Mouse (Mus musculus) lung, postnatal 0 days (tissue): Measurements from ENCODE around the gene Baiap2. TPM values are rescaled to one million over a fixed set of nuclear protein-coding genes. Genes with fewer than 3 reads are reported as not detected.

Experiments
- ATAC-seq: fragments of 200-750 bp; cut with Nextera tagmentation; 2 replicates; pipeline ENCODE4 v1.8.0; 2017; ENCODE audit warnings: moderate library complexity
- DNase-seq: peaks from one replicate; pipeline ENCODE4 v3.0.0-alpha.2; 2016; ENCODE audit warnings: low spot score
- H3K27ac ChIP-seq: fragments of 300-500 bp; sonication (generic); 2 replicates; pipeline ENCODE4 v1.5.1; 2014; ENCODE audit warnings: antibody characterized with exemption, mild to moderate bottlenecking, low read length, mixed read lengths
- H3K27me3 ChIP-seq: fragments of 300-500 bp; sonication (generic); replicated peaks from 2 replicates; pipeline ENCODE4 v1.6.1; 2014; ENCODE audit warnings: low read length, mixed read lengths; ENCODE audit not compliant: insufficient read depth
- H3K36me3 ChIP-seq: fragments of 300-500 bp; sonication (generic); 2 replicates; pipeline ENCODE4 v1.6.1; 2014; ENCODE audit warnings: low read length, mixed read lengths; ENCODE audit not compliant: insufficient read depth
- H3K4me1 ChIP-seq: fragments of 300-500 bp; sonication (generic); 2 replicates; pipeline ENCODE4 v1.6.1; 2014; ENCODE audit warnings: antibody characterized with exemption, low read depth, low read length, mixed read lengths; ENCODE audit not compliant: insufficient read depth
- H3K4me2 ChIP-seq: fragments of 300-500 bp; sonication (generic); replicated peaks from 2 replicates; pipeline ENCODE4 v1.6.1; 2014; ENCODE audit warnings: low read depth, mild to moderate bottlenecking, low read length, moderate library complexity, mixed read lengths
- H3K4me3 ChIP-seq: fragments of 300-500 bp; sonication (generic); 2 replicates; pipeline ENCODE4 v1.5.1; 2014; ENCODE audit warnings: low read depth, low read length
- H3K9ac ChIP-seq: fragments of 300-500 bp; sonication (generic); replicated peaks from 2 replicates; pipeline ENCODE4 v1.6.1; 2014; ENCODE audit warnings: low read depth, mild to moderate bottlenecking
- H3K9me3 ChIP-seq: fragments of 300-500 bp; sonication (generic); 2 replicates; pipeline ENCODE4 v1.6.1; 2016; ENCODE audit warnings: low read length, mixed read lengths
- CTCF ChIP-seq: IDR thresholded peaks from 2 replicates; pipeline ENCODE4 v1.5.1; 2016; ENCODE audit warnings: antibody characterized with exemption, mild to moderate bottlenecking
- EP300 ChIP-seq: IDR thresholded peaks from 2 replicates; pipeline ENCODE4 v1.6.1; 2016; ENCODE audit warnings: antibody characterized with exemption, mild to moderate bottlenecking, control low read depth
- WGBS: fragments of 180-500 bp; shearing (Covaris S2); extraction: QIAGEN DNeasy Blood & Tissue Kit; methylation state at CpG from one replicate; pipeline ENCODE4 v1.1.7; 2014; 5-methylcytosine and 5-hydroxymethylcytosine counted together
- polyA plus RNA-seq: library from polyadenylated mRNA; unstranded; fragments of >200 nt; fragmentation: Nextera tagmentation; extraction: Ambion mirVana; gene quantifications from 2 replicates; pipeline ENCODE4 v1.2.1, GENCODE M21; 2015

Baiap2 gene
- polyA plus RNA-seq, 1 experiment from 2014 or later, result 52.6 TPM

DNA sequence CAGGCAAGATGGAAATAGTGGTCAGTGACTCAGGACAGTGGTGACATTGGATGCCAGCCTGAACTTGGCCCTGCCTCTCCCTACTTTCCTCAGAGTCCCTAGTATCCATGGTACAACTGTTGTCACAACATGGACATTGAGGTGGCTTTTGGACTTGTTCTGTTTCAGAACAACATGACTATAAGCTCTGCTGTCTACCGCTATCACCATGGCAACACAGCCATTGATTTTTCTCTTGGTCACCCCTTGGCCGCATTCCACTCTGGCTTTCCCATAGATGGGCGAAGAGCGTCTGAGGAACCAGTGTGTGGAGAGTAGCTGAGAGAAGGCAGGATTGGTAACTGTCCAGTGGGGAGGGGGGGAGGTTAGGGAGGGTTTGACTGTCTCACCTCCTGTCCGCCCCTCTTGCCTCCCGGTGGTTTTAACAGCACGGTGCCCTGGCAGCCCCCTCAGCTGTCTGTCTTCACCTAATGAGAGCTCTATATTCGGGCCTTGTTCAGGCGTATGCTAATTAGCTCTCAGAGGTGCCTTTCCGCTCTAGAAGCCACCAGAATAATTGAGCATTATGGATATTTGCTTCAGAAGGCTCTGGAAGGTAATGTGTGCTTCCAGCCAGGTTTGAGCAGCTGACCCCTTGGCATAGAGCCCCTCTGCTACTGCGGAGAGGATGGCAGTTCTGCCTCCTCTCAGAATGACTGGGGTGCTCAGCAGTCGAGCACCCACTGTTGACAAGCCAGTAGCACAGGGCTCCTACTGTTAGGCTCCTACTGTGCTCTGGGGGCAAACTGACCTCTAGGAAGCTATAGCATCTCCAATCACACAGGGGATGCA lies 27.7 kb downstream of the Baiap2 start:
- H3K9ac ChIP-seq, result no peak overlapping the region
- no peak overlapping the region for H3K4me2 ChIP-seq
- no peak for DNase-seq
- no peaks in the 10 kb centered on the region for H3K9me3 ChIP-seq
- ATAC-seq, result no peak
- no peak overlapping the region for H3K4me3 ChIP-seq
- H3K27me3 ChIP-seq, result no peaks in the 10 kb centered on the region
- TF ChIP-seq CTCF, result no peak
- no peak for TF ChIP-seq EP300
- H3K36me3 ChIP-seq, result peaks cover 33% of the 10 kb centered on the region; the same call in 1 of the 2 replicates
- no peak overlapping the region for H3K27ac ChIP-seq
- WGBS, result 74% methylated on average over 12 of the region's 12 CpGs
- no peaks in the 10 kb centered on the region; the same call in 1 of the 2 replicates for H3K4me1 ChIP-seq

DNA sequence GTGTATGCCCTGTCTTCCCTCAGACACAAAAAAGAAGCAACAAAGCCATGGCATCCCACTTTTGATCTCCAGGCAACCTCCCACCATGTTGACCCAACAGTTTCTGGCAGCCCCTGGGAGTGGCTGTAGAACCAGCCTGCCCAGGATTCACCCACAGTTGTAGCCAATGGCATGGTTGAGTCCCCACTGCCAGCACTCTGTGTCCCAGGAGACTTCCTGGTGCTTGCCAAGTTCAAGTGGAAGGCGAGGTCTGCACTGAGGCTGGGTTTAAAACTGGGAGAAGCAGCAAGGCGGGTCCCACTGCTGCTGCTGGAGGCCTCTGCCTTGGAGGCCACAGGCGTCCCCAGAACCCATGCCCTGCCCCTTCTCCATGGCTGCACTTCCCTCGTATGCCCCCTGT lies 31.2 kb downstream of the Baiap2 start:
- peak; percentile 69 for ATAC-seq
- H3K27ac ChIP-seq, result peak overlapping the region; percentile 32
- WGBS, result 52% methylated on average over 4 of the region's 4 CpGs

GRCm38 (mm10) chr11:119975739-119976501 lies 33.4 kb downstream of the Baiap2 start:
- Histone ChIP-seq H3K4me1 (peaks cover 4% of the 10 kb centered on the region; the same call in 1 of the 2 replicates), H3K27me3 (no peaks in the 10 kb centered on the region), H3K9ac (no peak overlapping the region), H3K27ac (peak overlapping the region; percentile 78), H3K4me3 (no peak overlapping the region), H3K4me2 (no peak overlapping the region), H3K36me3 (0 out of 2 replicates have a peak, but pooled peaks cover 4% of the 10 kb centered on the region), H3K9me3 (no peaks in the 10 kb centered on the region)
- DNase-seq, result peak; percentile 92
- 51% methylated on average over 8 of the region's 8 CpGs for WGBS
- TF ChIP-seq CTCF (no peak), EP300 (peak; percentile 76)
- peak; percentile 89 for ATAC-seq

More for the DNA sequence above, 31.2 kb downstream of the Baiap2 start:
- H3K4me2 ChIP-seq, result no peak overlapping the region
- H3K9me3 ChIP-seq, result no peaks in the 10 kb centered on the region
- no peak overlapping the region for H3K9ac ChIP-seq
- peak; percentile 79 for DNase-seq
- H3K27me3 ChIP-seq, result no peaks in the 10 kb centered on the region
- no peak overlapping the region for H3K4me3 ChIP-seq
- peaks cover 19% of the 10 kb centered on the region; the same call in 1 of the 2 replicates for H3K36me3 ChIP-seq
- TF ChIP-seq CTCF, result no peak
- TF ChIP-seq EP300, result peak; percentile 67
- H3K4me1 ChIP-seq, result no peaks in the 10 kb centered on the region; the same call in 1 of the 2 replicates

GRCm38 (mm10) chr11:119978701-119979100 lies 36.1 kb downstream of the Baiap2 start:
- H3K9ac ChIP-seq, result no peak overlapping the region
- H3K4me3 ChIP-seq, result no peak overlapping the region
- H3K4me1 ChIP-seq, result peaks cover 4% of the 10 kb centered on the region; the same call in 1 of the 2 replicates
- no peak for TF ChIP-seq EP300
- no peak overlapping the region for H3K4me2 ChIP-seq
- no peak overlapping the region for H3K27ac ChIP-seq
- H3K27me3 ChIP-seq, result no peaks in the 10 kb centered on the region
- H3K9me3 ChIP-seq, result no peaks in the 10 kb centered on the region
- no peak for DNase-seq
- 96% methylated on average over 4 of the region's 4 CpGs for whole genome bisulfite sequencing
- ATAC-seq, result no peak
- H3K36me3 ChIP-seq, result peaks cover 7% of the 10 kb centered on the region; the same call in 1 of the 2 replicates

DNA sequence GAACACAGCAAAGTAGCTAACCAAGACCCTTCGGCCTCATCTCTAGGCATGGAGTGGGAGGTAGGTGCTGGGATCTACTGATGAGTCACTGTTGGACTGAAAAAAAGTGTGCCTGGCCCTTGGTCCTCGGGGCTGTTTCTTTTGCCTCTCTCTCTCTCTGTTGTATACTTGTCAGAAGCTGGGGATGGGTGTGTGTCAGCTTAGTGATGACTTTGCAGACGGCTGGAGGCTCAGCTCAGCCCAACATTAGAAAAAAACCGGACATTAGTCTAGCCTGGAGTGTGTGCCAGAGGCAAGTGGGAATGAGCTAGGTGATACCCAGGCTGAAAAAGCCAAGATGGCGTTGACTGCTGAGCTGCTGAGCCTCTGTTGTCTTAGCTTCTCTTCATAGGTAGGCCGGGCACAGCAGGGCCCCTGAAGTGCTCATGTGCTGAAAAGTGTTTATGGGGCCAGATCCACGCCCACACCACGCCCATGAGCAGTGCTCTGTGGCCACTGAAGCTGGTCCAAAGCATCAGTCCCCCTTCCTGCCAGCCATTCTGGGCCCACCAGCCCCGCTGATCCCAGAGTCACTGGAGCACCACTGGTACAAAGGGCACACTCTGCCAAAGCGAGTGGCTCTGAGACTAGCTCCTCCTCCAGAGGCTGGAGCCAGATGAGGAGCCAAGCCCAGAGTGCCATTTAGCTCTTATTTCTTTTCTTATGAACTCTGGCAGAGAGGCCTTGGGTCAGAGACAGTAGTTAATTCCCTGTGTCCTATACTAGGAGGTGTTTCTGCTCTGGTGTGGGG lies 37.2 kb downstream of the Baiap2 start:
- TF ChIP-seq CTCF (no peak), EP300 (no peak)
- 66% methylated on average over 10 of the region's 10 CpGs for WGBS

More for the DNA sequence above, 37.2 kb downstream of the Baiap2 start:
- Histone ChIP-seq H3K9ac (no peak overlapping the region), H3K27ac (0 out of 2 replicates have a peak overlapping the region, but pooled peaks have one; percentile 26), H3K36me3 (peaks cover 12% of the 10 kb centered on the region; the same call in 1 of the 2 replicates), H3K27me3 (no peaks in the 10 kb centered on the region), H3K4me1 (0 out of 2 replicates have a peak, but pooled peaks cover 4% of the 10 kb centered on the region), H3K4me3 (no peak overlapping the region), H3K4me2 (no peak overlapping the region), H3K9me3 (no peaks in the 10 kb centered on the region)
- DNase-seq (peak; percentile 40), ATAC-seq (0 out of 2 replicates have a peak, but pooled peaks have one; percentile 7)
